Mouse (Mus musculus): ENCODE results near the gene Prrg2.

Gene Prrg2

DNA sequence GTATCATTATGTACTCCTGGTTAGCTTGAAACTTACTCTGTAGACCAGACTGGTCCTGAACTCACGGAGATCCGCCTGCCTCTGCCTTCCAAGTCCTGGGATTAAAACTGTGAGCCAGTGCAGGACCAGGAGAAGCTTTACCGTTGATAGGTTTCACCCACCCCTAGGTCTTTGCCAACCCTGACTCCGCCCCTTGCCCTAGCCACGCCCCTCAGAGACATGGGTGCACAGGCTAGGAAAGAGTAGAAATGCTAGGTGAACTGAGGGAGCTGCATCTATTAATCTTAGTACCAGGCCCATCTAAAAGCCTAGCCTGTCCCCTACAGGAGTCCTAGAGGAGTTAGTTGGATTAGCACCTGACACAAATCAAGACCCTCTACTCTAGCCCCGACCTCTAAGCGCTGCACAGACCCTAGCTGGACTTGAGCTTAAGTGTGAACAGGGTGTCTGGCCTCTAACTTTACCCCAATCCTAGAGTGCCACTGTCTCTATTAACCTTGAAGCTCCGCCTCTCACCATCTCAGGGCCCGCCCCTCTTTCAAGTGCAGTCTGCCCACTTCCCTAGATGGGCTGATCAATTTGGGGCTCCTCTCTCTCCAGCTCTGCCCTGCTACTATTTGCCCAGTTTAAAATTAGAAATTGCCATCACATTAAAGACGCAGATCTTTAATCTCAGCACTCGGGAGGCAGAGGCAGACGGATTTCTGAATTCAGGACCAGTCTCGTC, 27.9 kb upstream of the Prrg2 start:
- DNase-seq (ENCODE audit: low spot score) = no peak

DNA sequence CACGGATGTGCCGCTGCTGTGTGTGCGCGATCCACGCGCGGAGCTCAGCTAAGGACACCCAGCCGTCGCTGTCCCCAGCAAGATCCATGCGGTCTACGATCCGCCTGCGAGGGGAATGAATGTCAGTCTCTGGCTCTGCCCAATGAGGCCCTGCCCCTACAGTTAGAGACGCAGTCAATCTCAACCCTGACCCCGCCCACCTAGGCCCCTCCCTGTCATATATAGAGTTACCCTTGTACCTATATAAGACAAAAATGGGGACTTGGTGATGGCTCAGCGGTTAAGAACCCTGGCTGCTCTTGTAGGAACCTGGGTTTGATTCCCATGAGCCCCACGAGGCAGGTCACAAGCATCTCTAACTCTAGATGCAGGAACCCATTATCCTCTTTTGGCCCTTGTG, 26.1 kb upstream of the Prrg2 start:
- no peak for DNase-seq (ENCODE audit: low spot score)

DNA sequence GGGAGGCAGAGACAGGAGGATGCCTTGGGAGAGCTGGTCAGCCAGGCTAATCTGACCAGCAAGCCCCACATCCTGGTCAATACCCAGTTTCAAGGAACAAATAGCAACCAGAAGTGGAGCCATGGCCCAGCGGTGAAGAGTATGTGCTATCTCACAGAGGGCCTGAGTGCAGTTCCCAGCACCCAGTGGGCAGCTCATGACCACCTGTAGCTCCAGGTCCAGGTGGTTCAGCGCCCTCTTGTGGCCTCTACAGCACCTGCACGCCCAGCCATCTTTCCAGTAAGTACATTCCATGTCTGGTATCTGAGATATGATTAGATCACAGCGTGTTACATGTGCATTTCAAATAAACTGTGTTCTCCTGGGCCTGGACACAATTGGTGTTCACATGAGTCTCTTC, 23.6 kb upstream of the Prrg2 start:
- no peak for DNase-seq (ENCODE audit: low spot score)

DNA sequence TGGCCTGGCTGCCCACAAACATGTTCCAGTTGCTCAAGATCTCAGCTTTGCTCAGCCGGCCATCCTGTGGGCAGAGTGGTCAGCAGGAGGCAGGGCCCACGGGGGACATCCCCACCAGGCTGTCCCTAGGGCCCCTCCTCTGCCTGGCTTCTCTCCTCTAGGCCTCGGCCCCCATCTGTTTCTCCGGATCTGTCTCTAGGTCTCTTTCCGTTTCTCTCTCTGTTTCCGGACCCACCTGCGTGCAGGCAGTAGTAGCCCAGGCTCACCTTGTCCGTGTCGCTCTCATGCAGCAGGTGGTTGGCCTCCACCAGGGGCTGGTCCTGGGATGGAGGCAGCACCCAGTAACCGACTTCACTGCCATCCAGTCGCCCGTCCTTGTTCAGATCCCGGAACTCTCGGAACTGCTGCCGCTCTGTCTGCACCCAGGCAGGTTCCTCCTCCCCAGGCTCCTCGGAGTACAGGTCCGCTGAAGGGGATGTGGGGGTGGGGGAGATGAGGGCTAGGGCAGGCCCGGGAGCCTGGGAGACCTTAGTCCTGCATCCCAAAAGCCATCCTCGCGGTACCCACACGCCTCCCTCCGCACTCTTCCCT, 20.9 kb upstream of the Prrg2 start:
- DNase-seq (ENCODE audit: low spot score) = no peak

DNA sequence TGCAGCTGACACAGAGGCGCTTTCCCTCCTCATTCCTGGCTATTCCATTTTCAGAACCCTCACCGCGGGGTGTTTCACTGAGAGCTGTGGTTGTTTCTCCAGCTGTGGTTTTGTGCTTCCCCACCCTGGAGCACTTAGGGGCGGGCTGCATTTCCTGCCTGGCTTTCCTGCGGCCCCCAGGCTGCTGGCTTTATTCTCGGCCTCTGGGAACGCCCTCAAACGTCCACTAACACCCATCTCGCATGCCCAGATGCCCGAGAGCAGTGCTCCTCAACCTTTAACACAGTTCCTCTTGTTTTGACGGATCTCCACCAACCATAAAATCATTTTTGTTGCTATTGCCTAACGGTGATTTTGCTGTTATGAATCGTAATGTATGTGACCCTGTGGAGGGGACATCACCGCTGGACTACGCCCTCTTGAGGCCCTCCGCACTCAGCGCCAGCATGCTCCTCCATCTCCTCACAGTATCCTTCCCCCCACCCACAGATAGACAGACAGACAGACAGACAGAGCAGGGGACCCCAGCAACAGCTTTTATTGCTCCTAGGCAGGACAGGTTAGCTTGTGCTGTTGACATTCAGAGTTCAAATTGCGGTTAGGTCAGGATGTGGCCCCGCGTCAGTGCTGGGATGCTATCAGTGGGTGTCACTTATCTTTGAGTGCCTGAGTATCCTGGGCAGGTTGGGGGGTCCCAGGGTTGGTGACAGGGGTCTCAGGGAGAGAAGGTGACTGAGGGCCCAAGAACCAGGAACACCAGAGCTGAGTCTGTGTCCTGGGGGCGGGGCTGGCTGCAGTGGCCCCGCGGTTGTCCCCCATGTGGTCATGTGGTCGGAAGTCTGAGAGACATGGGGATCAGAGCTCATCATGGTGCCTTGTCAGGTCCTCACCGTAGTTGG, 20.2 kb upstream of the Prrg2 start:
- DNase-seq (ENCODE audit: low spot score) = no peak

DNA sequence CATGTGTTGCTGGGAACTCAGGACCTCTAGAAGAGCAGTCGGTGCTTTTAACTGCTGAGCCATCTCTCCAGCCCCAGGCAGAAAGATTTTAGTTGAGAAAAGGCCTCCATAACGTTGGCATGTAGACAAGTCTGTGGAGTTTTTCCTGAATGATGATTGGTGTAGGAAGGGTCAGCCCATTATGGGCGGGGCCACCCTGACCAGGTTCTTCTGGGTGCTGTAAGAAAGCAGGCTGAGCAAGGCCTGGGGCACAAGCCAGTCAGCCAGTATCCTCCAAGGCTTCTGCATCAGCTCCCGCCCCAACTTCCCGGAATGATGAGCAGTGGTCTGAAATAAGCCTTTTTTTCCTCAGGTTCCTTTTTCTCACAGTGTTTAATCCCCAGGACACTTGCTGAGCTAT, 18.5 kb upstream of the Prrg2 start:
- DNase-seq (ENCODE audit: low spot score) = no peak

DNA sequence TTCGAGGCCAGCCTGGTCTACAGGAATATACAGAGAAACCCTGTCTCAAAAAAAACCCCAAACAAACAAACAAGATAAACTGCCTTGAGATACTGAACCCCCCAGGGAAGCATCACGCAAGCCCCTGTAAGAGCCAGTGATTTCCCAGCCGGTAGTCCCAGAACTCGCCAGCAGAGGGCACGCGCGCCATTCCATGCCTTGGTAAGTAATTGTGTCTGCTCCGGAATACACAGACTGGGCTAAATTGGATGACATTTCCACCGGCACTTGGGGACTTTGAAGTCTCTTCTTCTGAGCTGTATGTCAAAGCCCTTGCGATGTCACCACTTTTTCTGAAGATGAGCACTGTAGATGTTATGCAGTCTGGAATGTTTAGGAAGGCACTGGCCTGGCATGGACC, 17.4 kb upstream of the Prrg2 start:
- peak; percentile 93 for DNase-seq (ENCODE audit: low spot score)

DNA sequence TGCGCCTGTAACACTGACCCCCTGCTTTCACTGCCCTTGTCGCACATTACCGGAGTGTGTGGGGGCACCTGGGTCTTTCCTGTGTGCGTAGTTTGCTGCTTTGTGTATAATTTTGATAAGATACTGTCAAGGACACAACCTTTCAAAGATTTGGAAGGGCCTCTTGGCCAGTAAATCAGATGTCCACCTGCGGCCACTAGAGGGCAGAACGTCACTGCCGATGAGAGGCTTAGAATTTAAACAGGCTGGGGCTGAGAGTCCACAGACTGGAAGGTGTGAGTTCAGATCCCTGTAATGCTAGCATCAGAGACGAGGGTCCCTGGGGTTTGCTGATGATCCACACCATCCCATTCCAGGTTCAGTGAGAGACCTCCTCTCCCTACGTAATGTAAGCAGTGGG, 16.0 kb upstream of the Prrg2 start:
- no peak for DNase-seq (ENCODE audit: low spot score)

DNA sequence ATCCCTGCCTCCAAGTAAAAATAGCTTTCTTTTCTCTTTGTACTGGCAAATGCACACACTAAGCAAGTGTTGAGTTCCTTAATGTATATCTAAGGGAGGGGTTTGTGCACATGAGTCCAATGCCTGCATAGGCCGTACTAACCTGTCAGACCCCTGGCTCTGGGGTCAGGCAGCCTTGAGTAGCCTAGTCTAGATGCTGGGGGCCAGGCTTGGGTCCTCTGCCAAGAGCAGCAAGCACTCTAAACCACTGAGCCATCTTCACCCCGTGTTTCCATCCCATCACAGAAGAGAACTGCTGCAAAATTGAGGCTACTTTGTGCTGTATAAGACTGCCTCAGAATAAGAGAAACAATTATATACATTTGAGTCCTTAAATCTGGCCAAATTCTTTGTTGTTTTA, 15.4 kb upstream of the Prrg2 start:
- DNase-seq (ENCODE audit: low spot score) = no peak

DNA sequence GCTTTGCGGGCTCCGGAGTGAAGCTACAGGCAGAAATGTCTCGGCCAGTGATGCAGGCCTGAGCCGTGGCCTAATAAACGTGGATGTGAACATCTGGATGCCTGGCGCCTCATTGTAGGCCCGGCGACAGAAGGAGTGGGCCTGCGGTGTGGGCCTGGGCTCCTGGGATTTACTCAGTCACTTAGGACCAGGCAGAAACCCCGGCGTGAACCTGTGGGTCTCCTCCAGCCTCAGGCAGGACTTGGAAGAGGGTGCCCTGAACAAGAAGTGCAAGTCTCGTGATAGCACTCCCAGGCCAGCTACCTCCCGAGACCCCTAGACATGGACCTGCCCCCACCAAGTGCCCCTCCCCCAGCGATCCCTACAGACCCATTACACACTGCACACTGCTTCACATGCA, 14.8 kb upstream of the Prrg2 start:
- DNase-seq (ENCODE audit: low spot score) = no peak

DNA sequence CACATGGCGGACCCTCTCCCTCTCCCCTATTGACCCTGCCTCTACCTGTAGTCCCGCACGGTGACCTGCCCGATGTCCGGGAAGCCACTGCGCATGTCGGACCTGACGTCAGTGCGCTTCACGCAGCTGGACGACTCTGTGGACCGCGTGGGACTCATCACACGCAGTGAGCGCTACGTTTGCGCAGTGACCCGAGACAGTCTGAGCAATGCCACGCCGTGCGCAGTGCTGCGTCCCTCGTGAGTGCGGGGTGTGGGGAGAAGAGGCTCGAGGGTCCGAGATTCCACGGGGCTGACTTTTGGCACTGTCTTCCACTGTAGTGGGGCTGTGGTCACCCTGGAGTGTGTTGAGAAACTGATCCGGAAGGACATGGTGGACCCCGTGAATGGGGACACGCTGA, 14.0 kb upstream of the Prrg2 start:
- no peak for DNase-seq (ENCODE audit: low spot score)

DNA sequence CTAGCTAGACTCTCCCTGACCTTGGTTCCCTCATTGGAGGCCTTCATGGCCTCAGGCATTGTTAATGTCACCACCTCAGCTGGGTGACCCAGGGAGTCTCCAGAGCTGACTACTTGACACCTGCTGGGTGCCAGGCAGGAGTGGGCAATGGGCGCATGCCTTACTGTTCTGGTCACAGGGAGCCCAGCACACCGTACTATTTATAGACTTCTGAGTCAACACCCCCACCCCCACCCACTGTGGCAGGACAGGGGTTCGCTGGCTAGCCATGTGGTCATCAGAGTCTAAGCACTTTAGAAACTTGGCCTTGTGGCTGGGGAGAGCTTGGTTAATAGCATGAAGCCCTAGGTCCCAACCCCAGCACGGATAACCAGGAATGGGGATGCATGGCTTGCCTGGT, 12.9 kb upstream of the Prrg2 start:
- no peak for DNase-seq (ENCODE audit: low spot score)

DNA sequence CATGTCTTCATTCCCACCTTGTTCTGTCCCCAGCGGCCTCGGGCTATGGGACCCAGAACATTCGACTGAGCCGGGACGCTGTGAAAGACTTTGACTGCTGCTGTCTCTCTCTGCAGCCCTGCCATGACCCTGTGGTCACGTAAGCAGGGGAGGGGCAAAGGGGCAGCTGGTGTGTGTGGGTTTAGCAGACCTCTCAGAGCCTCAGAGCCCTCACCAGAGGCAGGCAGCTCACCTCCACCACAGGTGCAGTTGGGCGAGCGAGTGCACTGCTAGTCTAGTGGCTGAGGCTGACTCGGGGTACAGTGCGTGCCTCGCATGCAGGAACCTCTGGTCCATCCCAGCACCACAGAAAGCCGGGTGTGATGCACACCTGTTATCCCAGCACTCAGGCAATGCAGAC, 11.5 kb upstream of the Prrg2 start:
- DNase-seq (ENCODE audit: low spot score) = no peak

DNA sequence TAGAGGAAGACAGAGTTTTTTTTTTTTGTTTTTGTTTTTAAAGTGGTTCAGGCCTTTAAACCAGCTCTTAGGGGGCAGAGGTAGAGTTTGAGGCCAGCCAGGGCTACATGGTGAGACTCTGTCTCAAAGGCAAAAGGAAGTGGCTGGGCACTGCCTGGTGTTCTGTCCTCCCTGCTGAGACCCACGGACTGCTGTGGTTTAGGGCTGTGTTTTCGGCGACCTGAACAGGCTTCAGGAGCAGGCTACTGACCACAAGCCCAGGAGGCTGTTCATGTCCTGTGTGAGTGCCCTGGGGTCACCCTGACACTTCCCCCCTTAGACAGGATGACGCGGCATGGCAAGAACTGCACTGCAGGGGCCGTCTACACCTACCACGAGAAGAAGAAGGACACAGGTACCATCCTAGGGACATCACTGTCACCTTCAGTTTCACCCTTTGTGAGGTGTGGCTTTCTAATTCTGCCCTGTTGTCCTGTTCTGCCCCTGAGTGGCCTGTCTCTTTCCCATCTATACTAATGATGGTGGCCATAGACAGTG, 10.8 kb upstream of the Prrg2 start:
- no peak for DNase-seq (ENCODE audit: low spot score)

DNA sequence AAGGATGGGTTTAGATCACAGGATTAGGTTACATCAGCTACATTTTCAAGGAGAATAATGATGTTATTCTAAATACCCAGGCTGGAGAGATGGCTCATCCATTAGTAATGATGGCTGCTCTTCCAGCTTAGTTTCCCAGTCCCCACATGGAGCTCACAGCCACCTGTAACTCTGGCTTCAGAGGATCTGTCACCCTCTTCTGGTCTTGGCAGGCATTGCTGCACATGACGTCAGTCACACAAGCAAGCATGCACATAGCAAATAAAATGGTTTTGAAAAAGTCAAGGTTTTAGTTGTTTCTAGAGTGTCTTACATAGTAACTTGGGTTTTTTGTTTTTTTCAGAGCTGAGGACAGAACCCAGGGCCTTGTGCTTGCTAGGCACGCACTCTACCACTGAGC, 9.8 kb upstream of the Prrg2 start:
- no peak for DNase-seq (ENCODE audit: low spot score)

DNA sequence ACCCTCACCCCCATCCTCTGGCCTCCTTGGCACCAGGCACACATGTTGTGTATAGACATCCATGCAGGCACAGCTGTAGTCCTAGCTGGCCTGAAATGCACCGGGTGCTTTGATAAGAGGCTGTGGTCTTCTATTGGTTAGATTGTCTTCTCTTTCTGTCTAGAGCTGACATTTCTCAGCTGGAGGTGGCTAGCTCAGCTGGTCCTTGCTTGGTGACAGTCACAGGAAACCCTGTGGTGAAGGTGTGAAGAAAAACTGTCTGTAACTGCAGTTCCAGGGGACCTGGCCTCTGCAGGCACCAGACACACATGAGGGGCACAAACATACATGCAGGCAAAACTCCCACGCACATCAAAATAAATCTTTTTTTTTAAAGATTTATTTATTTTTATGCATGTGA, 7.2 kb upstream of the Prrg2 start:
- DNase-seq (ENCODE audit: low spot score) = no peak

DNA sequence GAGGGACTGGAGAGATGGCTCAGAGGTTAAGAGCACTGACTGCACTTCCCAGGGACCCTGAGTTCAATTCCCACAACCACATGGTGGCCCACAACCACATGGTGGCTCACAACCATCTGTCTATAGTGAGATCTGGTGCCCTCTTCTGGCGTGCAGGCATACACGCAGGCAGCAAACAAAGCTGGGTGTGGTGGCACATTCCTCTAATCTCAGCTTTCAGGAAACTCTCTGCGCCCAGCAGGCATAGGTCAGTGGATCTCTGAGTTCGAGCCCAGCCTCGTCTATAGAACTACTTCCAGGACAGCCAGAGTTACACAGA, 5.5 kb upstream of the Prrg2 start:
- no peak for DNase-seq (ENCODE audit: low spot score)

DNA sequence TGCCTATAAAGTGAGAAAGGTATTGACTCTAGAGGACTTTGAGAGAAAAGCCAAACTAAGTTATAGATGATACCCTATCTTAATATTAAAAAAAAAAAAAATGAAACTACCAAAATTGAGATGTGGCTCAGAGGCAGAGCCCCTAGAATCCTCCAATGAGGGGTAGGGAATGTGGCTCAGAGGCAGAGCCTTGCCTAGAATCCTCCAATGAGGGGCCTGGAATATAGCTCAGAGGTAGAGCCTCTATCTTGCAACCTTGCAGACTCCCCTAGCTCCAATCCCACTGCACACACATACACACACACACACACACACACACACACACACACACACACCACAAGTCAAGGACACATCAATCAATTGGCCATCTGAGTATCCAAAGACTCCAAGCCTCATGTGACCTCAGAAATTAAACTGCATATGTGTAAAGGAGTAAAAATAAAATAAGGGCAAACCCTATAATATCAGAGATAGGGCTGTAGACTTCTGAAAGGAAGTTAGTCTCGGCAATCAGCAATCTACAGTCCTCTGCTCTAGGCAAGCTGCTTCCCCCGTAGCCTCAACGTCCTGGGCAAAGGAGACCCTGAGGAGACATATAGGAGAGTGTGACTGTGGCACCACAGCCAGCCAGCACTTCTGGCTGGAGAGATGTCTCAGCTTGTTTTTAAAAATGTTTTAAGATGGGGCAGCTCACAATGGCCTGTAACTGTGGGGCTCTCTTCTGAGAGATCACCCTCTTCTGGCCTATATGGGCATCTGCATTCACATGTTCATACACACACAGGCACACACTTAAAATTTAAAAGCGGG, 4.9 kb upstream of the Prrg2 start:
- no peak for DNase-seq (ENCODE audit: low spot score)

DNA sequence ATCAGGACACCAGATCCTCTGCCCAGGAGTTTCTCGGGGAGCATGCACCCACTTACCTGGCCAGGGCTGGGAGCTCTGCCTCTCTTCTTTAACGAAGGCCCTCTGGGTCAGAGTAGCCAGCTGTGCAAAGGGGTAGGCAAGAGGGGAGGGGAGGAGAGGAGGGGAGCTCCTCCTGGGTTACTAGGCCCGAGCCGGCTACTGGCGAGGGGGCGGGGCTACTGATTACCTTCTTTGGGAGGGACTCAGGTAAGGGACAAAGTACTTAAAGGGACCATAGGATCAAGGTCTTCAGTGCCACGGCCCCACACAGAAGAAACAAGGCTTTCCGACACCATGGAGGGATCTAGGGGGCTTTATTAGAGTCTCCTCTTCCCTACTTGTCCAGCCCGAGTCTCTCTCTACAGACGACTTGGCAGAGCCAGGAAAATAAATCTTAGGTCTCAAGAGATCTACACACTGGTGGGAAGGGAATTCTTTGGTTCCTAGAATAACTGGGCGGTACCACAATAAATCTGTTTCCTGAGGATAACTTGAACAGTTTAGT, 873 bp downstream of the Prrg2 start:
- DNase-seq (ENCODE audit: low spot score) = no peak

DNA sequence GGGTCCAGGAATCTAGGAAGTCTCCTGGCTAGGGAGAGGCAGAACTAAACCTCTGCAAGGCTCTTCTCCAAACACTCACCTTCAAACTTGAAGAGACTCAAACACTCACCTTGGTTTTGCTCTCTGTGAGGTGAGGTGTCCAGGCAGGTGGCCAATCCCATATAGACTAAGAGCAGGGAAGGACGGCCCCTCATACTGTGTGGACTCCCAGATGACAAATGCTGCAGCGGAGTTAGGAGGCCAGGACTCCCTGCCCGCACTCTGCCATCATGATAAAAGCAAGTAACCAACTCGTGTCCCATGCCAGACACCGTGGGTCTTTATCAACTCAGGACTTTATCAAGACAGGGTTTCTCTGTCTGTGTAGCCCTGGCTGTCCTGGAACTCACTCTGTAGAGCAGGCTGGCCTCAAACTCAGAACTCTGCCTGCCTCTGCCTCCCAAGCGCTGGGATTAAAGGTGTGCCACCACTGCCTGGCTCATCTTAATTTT, 1.8 kb downstream of the Prrg2 start:
- no peak for DNase-seq (ENCODE audit: low spot score)

DNA sequence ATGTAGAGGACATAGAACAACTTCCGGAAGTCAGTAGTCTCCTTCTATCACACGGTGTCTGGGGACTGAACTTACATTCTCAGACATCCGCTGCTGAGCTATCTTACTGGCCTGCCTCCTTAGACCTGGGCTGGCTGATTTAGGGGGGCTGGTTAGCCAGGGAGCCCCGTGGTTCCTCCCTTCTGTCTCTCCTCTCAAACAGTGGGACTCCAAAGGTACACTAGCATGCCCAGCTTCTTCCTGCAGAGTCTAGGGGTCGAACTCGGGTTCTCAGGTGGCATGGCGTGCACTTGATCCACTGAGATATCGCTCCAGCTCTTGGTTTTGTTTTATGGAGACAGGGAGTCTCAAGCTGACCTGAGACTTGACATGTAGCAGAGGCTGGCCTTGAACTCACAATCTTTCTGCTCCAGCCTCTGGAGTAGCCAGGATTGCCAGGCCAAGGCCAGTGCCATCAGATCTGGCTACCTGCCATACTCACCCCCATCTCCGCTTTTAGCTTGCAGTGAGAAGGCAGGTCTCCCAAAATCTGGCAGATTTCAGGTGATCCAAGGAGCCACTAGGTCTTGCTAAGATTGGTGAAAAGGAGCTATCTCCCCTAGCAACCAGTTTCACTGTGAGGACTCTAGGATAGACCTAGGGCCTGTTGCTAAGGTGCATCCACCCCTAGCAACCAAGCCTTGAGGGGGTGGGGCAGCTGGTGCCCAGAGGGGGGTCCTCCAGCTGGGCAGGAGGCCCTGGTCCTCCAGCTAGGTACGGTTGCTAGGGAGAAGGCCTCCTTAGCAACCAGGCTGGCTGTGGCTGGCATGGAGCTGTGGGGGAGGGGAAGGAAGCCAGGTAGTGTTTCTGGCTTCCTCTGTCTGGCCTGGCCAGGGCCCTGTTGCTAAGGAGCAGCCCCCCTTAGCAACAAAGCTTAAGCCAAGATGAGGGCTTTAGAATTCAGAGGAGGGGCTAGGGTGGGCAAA, 3.6 kb downstream of the Prrg2 start:
- DNase-seq (ENCODE audit: low spot score) = no peak

All from layer of hippocampus, adult 9-10 months (tissue).